Comparison of ENCODE assay signal across 9 mouse cellular contexts in genomic region chr13:6636520-6636919, GRCm38 (mm10). TPM values are rescaled to one million over a fixed set of nuclear protein-coding genes. Genes with fewer than 3 reads are reported as not detected.
DNase-seq lines count a peak whose midpoint lies in the region; ATAC-seq and TF ChIP-seq lines count a peak whose summit lies in the region.
"Had no signal": no experiment of that assay in that cellular context is flagged by ENCODE, and none has a peak within 500 bp of the region (broad histone marks: within the 10 kb centered on the region; RNA-seq: fewer than 3 reads in every experiment).

No protein-coding gene starts in this region.

- peak; percentile 38; the same call in 1 of the 2 replicates for ATAC-seq in kidney, postnatal 0 days (replicated peaks; ENCODE audit: low FRiP score, low read depth)
- 0 out of 2 replicates have a peak, but pooled peaks have one; percentile 19 for ATAC-seq in intestine, embryonic 14.5 days (replicated peaks; ENCODE audit: low FRiP score, low TSS enrichment, low read depth)

- TF ChIP-seq POLR2A in myocyte (IDR thresholded peaks at IDR 0.05; ENCODE audit: insufficient read length, low read depth) = no peak

- no peak overlapping the region for H3K4me2 ChIP-seq in kidney, postnatal 0 days (ENCODE audit: low read length)
- no peak overlapping the region for H3K4me2 ChIP-seq in intestine, embryonic 14.5 days (ENCODE audit: low read length)
- peak overlapping the region; percentile 53 for H3K4me2 ChIP-seq in myocyte (ENCODE audit: low read depth)

- TF ChIP-seq CTCF in kidney, postnatal 0 days (IDR thresholded peaks at IDR 0.05; ENCODE audit: low read depth) = no peak

- no peaks in the 10 kb centered on the region for H3K9me3 ChIP-seq in kidney, postnatal 0 days (replicated peaks; ENCODE audit: low read length)
- no peaks in the 10 kb centered on the region for H3K9me3 ChIP-seq in intestine, embryonic 14.5 days (ENCODE audit: control insufficient read depth, low read length)

- H3K27ac ChIP-seq in kidney, postnatal 0 days = peak overlapping the region; percentile 43; the same call in 1 of the 2 replicates
- 0 out of 2 replicates have a peak overlapping the region, but pooled peaks have one; percentile 11 for H3K27ac ChIP-seq in intestine, embryonic 14.5 days (ENCODE audit: low read depth)

- H3ac ChIP-seq in myocyte (ENCODE audit: control insufficient read depth, insufficient read length) = no peak overlapping the region

- H3K36me3 ChIP-seq in kidney, postnatal 0 days (ENCODE audit: insufficient read depth, low read length) = no peaks in the 10 kb centered on the region
- no peaks in the 10 kb centered on the region for H3K36me3 ChIP-seq in intestine, embryonic 14.5 days (ENCODE audit: control insufficient read depth, insufficient read depth, low read length)
- peaks cover 3% of the 10 kb centered on the region for H3K36me3 ChIP-seq in myocyte (ENCODE audit: control insufficient read depth, insufficient read depth)

- H3K27me3 ChIP-seq in kidney, postnatal 0 days (ENCODE audit: insufficient read depth, low read length) = no peaks in the 10 kb centered on the region
- no peaks in the 10 kb centered on the region for H3K27me3 ChIP-seq in intestine, embryonic 14.5 days (replicated peaks; ENCODE audit: control insufficient read depth, insufficient read depth, low read length)
- H3K27me3 ChIP-seq in myocyte (ENCODE audit: control insufficient read depth, insufficient read depth, insufficient read length) = no peaks in the 10 kb centered on the region

- no peak overlapping the region for H3K9ac ChIP-seq in kidney, postnatal 0 days (ENCODE audit: low read depth, low read length)
- no peak overlapping the region for H3K9ac ChIP-seq in intestine, embryonic 14.5 days (ENCODE audit: low read length)

- 63% methylated on average over 6 of the region's 6 CpGs for WGBS in kidney, postnatal 0 days
- WGBS in intestine, embryonic 14.5 days = 61% methylated on average over 6 of the region's 6 CpGs

- no peaks in the 10 kb centered on the region for H3K79me2 ChIP-seq in myocyte (ENCODE audit: control insufficient read depth, insufficient read depth)

- no peak overlapping the region for H3K4me3 ChIP-seq in kidney, postnatal 0 days (replicated peaks; ENCODE audit: low read depth, low read length)
- no peak overlapping the region for H3K4me3 ChIP-seq in intestine, embryonic 14.5 days (ENCODE audit: low read depth, low read length)
- H3K4me3 ChIP-seq in myocyte = no peak overlapping the region

- H3K4me1 ChIP-seq in kidney, postnatal 0 days (replicated peaks; ENCODE audit: insufficient read depth, low read length) = peaks cover 4% of the 10 kb centered on the region; the same call in 1 of the 2 replicates
- H3K4me1 ChIP-seq in intestine, embryonic 14.5 days (replicated peaks; ENCODE audit: control insufficient read depth, insufficient read depth, low read length) = peaks cover 12% of the 10 kb centered on the region

- DNase-seq in adrenal gland, adult 2 months = peak; percentile 72
- DNase-seq in adrenal gland, postnatal 4 days (ENCODE audit: low spot score in 2 of 2) = no peak
- no peak for DNase-seq in kidney, postnatal 0 days (ENCODE audit: low spot score)
- DNase-seq in kidney, adult 11 months = no peak
- DNase-seq in intestine, embryonic 14.5 days (ENCODE audit: low spot score) = peak; percentile 59
- DNase-seq in T-cell, adult 2 months (ENCODE audit: low spot score) = no peak
- no peak for DNase-seq in left cerebral cortex, adult 18-20 months (ENCODE audit: low spot score in 2 of 2)
- DNase-seq: right cerebral cortex, postnatal 4 days had no signal

TF ChIP-seq in myocyte, 11 proteins besides CTCF, POLR2A, EP300 and RAD21:
- TF ChIP-seq MYOD1 (IDR thresholded peaks at IDR 0.05; ENCODE audit: control insufficient read depth in 1 of 3, insufficient read length in 2 of 3, low read depth in 2 of 3) (no peak), CEBPB (IDR thresholded peaks at IDR 0.05; ENCODE audit: insufficient read depth, poor library complexity, severe bottlenecking) (peak; percentile 91)

RNA-seq across cellular contexts. Expression of gene Pfkp, which starts 12.1 kb away (rescaled TPM):
- 10 to 100 TPM; 73.0 to 83.9 TPM for total RNA-seq in adrenal gland, adult 2 months (2021)
- polyA plus RNA-seq in adrenal gland, adult 2 months (2012; rRNA removed) = 32.6 and 33.0 TPM in 2 replicates
- total RNA-seq in adrenal gland, postnatal 4 days (2021) = 10 to 100 TPM; 50.5 to 63.4 TPM
- 40.8 and 42.8 TPM in 2 replicates for polyA plus RNA-seq in kidney, postnatal 0 days (2015; fragmentation: Nextera tagmentation; extraction: Ambion mirVana)
- 51.2 and 59.9 TPM in 2 replicates for polyA plus RNA-seq in intestine, embryonic 14.5 days (2014; fragmentation: Nextera tagmentation; extraction: Ambion mirVana)
- polyA plus RNA-seq in myocyte (2012; fragmentation: generic; extraction: Trizol) = 74.9 TPM
- 100 to 1,000 TPM; 318 to 320 TPM for total RNA-seq in left cerebral cortex, adult 18-20 months (2021)

Comparison
In these comparisons a context has a peak if more than half of its experiments do, and no peak if none do; other contexts are left out.
1. DNase-seq: peak in adrenal gland, adult 2 months (single experiment) and intestine, embryonic 14.5 days (single experiment); none in adrenal gland, postnatal 4 days (0 of 2), kidney, postnatal 0 days (single experiment), kidney, adult 11 months (single experiment), T-cell, adult 2 months (single experiment) and left cerebral cortex, adult 18-20 months (0 of 2).